Mouse (Mus musculus) embryonic facial prominence, embryonic 12.5 days (tissue): ENCODE measurements around the gene Btk. TPM values are rescaled to one million over a fixed set of nuclear protein-coding genes. Genes with fewer than 3 reads are reported as not detected.

Experiments used
- ATAC-seq: fragments of 200-750 bp; cut with Nextera tagmentation; 2 replicates; pipeline ENCODE4 v1.8.0; 2017; ENCODE audit not compliant: insufficient number of reproducible peaks, insufficient read depth, low FRiP score, low TSS enrichment
- H3K27ac ChIP-seq: fragments of 300-500 bp; sonication (generic); 2 replicates; pipeline ENCODE4 v1.5.1; 2016; ENCODE audit warnings: mild to moderate bottlenecking
- H3K27me3 ChIP-seq: fragments of 300-500 bp; sonication (generic); 2 replicates; pipeline ENCODE4 v1.6.1; 2016; ENCODE audit warnings: mild to moderate bottlenecking, moderate library complexity
- H3K36me3 ChIP-seq: fragments of 300-500 bp; sonication (generic); 2 replicates; pipeline ENCODE4 v1.6.1; 2016; ENCODE audit warnings: mild to moderate bottlenecking
- H3K4me1 ChIP-seq: fragments of 300-500 bp; sonication (generic); 2 replicates; pipeline ENCODE4 v1.6.1; 2016
- H3K4me2 ChIP-seq: fragments of 300-500 bp; sonication (generic); replicated peaks from 2 replicates; pipeline ENCODE4 v1.6.1; 2016; ENCODE audit warnings: mild to moderate bottlenecking, moderate library complexity
- H3K4me3 ChIP-seq: fragments of 300-500 bp; sonication (generic); 2 replicates; pipeline ENCODE4 v1.5.1; 2016; ENCODE audit warnings: mild to moderate bottlenecking
- H3K9ac ChIP-seq: fragments of 300-500 bp; sonication (generic); 2 replicates; pipeline ENCODE4 v1.6.1; 2016; ENCODE audit warnings: mild to moderate bottlenecking, moderate library complexity
- H3K9me3 ChIP-seq: fragments of 300-500 bp; sonication (generic); 2 replicates; pipeline ENCODE4 v1.6.1; 2016; ENCODE audit warnings: mild to moderate bottlenecking, moderate library complexity
- WGBS: fragments of 180-500 bp; shearing (Covaris S2); methylation state at CpG from one replicate; pipeline ENCODE4 v1.1.7; 2016; 5-methylcytosine and 5-hydroxymethylcytosine counted together
- polyA plus RNA-seq: library from polyadenylated mRNA; unstranded; fragments of >200 nt; fragmentation: Nextera tagmentation; extraction: Ambion mirVana; gene quantifications from 2 replicates; pipeline ENCODE4 v1.2.1, GENCODE M21; 2016

Gene Btk
- polyA plus RNA-seq, 1 experiment from 2014 or later, result 0.96 TPM

DNA sequence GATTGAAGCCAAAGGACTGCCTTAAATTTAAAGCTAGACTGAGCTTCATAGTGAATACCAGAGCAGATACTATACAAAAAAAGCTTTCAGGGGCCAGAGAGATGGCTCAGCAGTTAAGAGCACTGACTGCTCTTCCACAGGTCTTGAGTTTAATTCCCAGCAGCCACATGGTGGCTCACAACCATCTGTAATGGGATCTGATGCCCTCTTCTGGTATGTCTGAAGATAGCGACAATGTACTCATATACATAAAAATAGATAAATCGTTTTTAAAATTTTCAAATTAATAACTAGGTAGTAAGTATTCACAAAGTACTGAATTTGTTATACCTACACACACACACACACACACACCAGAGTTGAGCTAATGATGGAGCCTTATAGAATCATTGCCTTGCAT, 50.0 kb downstream of the Btk start:
- no peaks in the 10 kb centered on the region for H3K4me1 ChIP-seq
- no peak overlapping the region for H3K9ac ChIP-seq
- WGBS, result 73% methylated on average over 2 of the region's 2 CpGs
- no peak overlapping the region for H3K4me3 ChIP-seq
- no peak overlapping the region for H3K27ac ChIP-seq
- H3K36me3 ChIP-seq, result no peaks in the 10 kb centered on the region
- no peak overlapping the region for H3K4me2 ChIP-seq
- H3K9me3 ChIP-seq, result no peaks in the 10 kb centered on the region
- H3K27me3 ChIP-seq, result no peaks in the 10 kb centered on the region
- ATAC-seq, result no peak

DNA sequence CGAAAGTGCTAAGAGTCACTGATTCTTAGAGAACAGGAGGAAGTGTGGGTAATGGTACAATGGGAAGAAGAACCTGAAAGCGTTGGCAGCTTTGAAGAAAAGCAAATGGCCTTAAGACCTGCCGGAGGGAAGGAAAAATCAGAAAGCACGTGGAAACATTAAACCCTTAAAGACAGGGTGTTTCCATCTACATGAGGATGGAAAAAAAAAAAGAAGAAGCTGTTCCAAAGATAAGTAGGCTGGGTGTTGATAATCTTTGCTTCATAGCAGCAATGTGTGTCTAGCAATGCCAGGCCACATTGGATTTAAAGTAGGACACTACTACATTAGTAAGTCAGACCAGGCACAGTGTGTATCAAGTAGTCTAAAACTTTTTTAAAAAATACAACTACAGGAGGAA, 58.1 kb downstream of the Btk start:
- WGBS, result 78% methylated on average over 4 of the region's 4 CpGs
- no peak overlapping the region for H3K4me3 ChIP-seq
- no peak overlapping the region for H3K27ac ChIP-seq
- ATAC-seq, result no peak
- H3K27me3 ChIP-seq, result no peaks in the 10 kb centered on the region
- H3K36me3 ChIP-seq, result no peaks in the 10 kb centered on the region
- no peaks in the 10 kb centered on the region for H3K4me1 ChIP-seq
- no peaks in the 10 kb centered on the region for H3K9me3 ChIP-seq
- H3K4me2 ChIP-seq, result no peak overlapping the region
- H3K9ac ChIP-seq, result no peak overlapping the region

GRCm38 (mm10) chrX:134523772-134524171, 59.6 kb downstream of the Btk start:
- Histone ChIP-seq H3K4me1 (no peaks in the 10 kb centered on the region), H3K9me3 (no peaks in the 10 kb centered on the region), H3K27ac (no peak overlapping the region), H3K36me3 (no peaks in the 10 kb centered on the region), H3K9ac (no peak overlapping the region), H3K27me3 (no peaks in the 10 kb centered on the region), H3K4me3 (no peak overlapping the region), H3K4me2 (no peak overlapping the region)
- no peak for ATAC-seq
- 76% methylated on average over 4 of the region's 4 CpGs for WGBS

DNA sequence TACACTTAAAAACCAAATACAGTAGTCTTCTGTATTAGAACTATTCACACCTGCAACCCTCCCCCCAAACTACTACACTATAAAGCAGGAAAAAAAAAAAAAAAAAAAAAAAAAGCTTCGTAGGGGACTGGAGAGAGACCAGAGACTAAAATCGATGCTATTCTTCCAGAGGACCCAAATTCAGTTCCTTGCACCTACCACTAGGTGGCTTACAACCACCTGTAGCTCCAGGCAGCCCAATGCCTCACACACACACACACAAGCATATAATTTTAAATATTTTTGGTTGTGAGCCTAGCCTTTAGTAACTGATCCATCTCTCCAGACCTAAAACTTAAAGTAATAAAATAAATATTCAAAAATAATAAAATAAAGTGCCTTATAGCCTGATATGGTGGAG, 73.9 kb downstream of the Btk start:
- Histone ChIP-seq H3K4me1 (no peaks in the 10 kb centered on the region), H3K9ac (no peak overlapping the region), H3K4me3 (no peak overlapping the region), H3K27me3 (no peaks in the 10 kb centered on the region), H3K36me3 (no peaks in the 10 kb centered on the region), H3K9me3 (no peaks in the 10 kb centered on the region), H3K27ac (no peak overlapping the region), H3K4me2 (no peak overlapping the region)
- no peak for ATAC-seq
- WGBS, result 47% methylated on average over 2 of the region's 2 CpGs

- H3K4me1 ChIP-seq, result no peaks in the 10 kb centered on the region
- H3K9ac ChIP-seq, result no peak overlapping the region
- no peaks in the 10 kb centered on the region for H3K36me3 ChIP-seq
- WGBS, result 68% methylated on average over 6 of the region's 6 CpGs
- H3K27ac ChIP-seq, result no peak overlapping the region
- no peak for ATAC-seq
- H3K27me3 ChIP-seq, result no peaks in the 10 kb centered on the region
- H3K4me3 ChIP-seq, result no peak overlapping the region
- no peak overlapping the region for H3K4me2 ChIP-seq
- H3K9me3 ChIP-seq, result no peaks in the 10 kb centered on the region
These were observed 75.4 kb downstream of the Btk start for GRCm38 (mm10) chrX:134507977-134508376.

DNA sequence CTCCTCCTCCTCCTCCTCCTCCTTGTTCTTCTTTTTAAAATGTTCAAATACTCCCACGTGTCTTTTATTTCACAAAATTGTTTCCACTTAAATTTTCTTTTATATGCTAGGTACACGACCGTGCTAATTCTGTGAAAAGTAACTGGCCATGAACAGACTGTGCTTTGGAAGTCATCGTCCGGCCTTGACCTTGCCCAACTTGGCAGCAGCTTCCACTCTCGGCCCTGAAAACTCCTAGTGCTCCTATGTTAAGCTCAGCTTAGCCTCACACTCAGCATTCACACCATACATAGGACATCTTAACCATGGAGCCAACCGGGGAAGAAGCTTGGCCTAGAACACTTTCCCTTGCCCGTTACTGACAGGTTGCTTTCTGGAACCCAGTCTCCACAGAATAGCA, 82.7 kb downstream of the Btk start:
- no peaks in the 10 kb centered on the region for H3K27me3 ChIP-seq
- 89% methylated on average over 7 of the region's 8 CpGs for WGBS
- ATAC-seq, result no peak
- no peak overlapping the region for H3K4me3 ChIP-seq
- no peaks in the 10 kb centered on the region for H3K9me3 ChIP-seq
- no peaks in the 10 kb centered on the region for H3K4me1 ChIP-seq
- H3K36me3 ChIP-seq, result no peaks in the 10 kb centered on the region
- H3K4me2 ChIP-seq, result no peak overlapping the region
- H3K27ac ChIP-seq, result no peak overlapping the region
- H3K9ac ChIP-seq, result no peak overlapping the region

Other genes with a start within 250 kb of the Btk start
- 5.0 and 5.2 TPM in 2 replicates for gene Drp2, start 179.0 kb downstream of the Btk start, polyA plus RNA-seq
- 0.27 TPM in 2 replicates for gene Taf7l, start 107.1 kb downstream of the Btk start, polyA plus RNA-seq
- gene Timm8a1, start 41.7 kb downstream of the Btk start, polyA plus RNA-seq, result 63.8 and 65.0 TPM in 2 replicates
- 353 and 360 TPM in 2 replicates for gene Rpl36a, start 2.1 kb upstream of the Btk start, polyA plus RNA-seq
- gene Gla, start 17.6 kb upstream of the Btk start, polyA plus RNA-seq, result 4.7 and 4.8 TPM in 2 replicates
- 160 and 174 TPM in 2 replicates for gene Hnrnph2, start 17.6 kb upstream of the Btk start, polyA plus RNA-seq
- 6.2 and 7.0 TPM in 2 replicates for gene Armcx4, start 102.9 kb upstream of the Btk start, polyA plus RNA-seq
- gene Armcx1, start 134.4 kb upstream of the Btk start, polyA plus RNA-seq, result 63.2 and 68.7 TPM in 2 replicates
- gene Armcx6, start 167.8 kb upstream of the Btk start, polyA plus RNA-seq, result 34.4 and 35.7 TPM in 2 replicates
- gene Armcx3, start 173.0 kb upstream of the Btk start, polyA plus RNA-seq, result 66.6 and 72.2 TPM in 2 replicates
- gene Armcx2, start 225.7 kb upstream of the Btk start, polyA plus RNA-seq, result 89.9 and 95.3 TPM in 2 replicates